Mouse (Mus musculus): ENCODE measurements at regions not wholly inside any gene's neighbourhood (a gene's known extent, or its start where the extent isn't known, plus 50 kb on each side); places are given as distances from the start of the nearest gene placed in this dataset.

- no peak for ATAC-seq
- H3K36me3 ChIP-seq (ENCODE audit: insufficient read depth), result no peaks in the 10 kb centered on the region
- no peaks in the 10 kb centered on the region for H3K9me3 ChIP-seq (ENCODE audit: low read length)
- no peaks in the 10 kb centered on the region for H3K4me1 ChIP-seq (ENCODE audit: insufficient read depth)
- no peak for TF ChIP-seq CTCF (IDR thresholded peaks at IDR 0.05; ENCODE audit: low read depth)
- H3K27ac ChIP-seq (ENCODE audit: low read depth, low read length), result no peak overlapping the region
- DNase-seq, result no peak
- H3K9ac ChIP-seq, result no peak overlapping the region
- H3K4me2 ChIP-seq (ENCODE audit: low read depth), result no peak overlapping the region
- no peaks in the 10 kb centered on the region for H3K27me3 ChIP-seq (ENCODE audit: insufficient read depth, low read length)
- no peak overlapping the region for H3K4me3 ChIP-seq (ENCODE audit: low read depth, low read length)
- WGBS, result 75% methylated on average over 6 of the region's 6 CpGs
These were observed 220.9 kb downstream of the Arpp21 start for GRCm38 (mm10) chr9:112014796-112015195.

- 41% methylated on average over 4 of the region's 4 CpGs for WGBS
- H3K4me1 ChIP-seq (ENCODE audit: insufficient read depth), result no peaks in the 10 kb centered on the region
- no peaks in the 10 kb centered on the region for H3K36me3 ChIP-seq (ENCODE audit: insufficient read depth)
- no peak overlapping the region for H3K27ac ChIP-seq (ENCODE audit: low read depth, low read length)
- H3K27me3 ChIP-seq (ENCODE audit: insufficient read depth, low read length), result no peaks in the 10 kb centered on the region
- H3K9ac ChIP-seq, result no peak overlapping the region
- no peak overlapping the region for H3K4me3 ChIP-seq (ENCODE audit: low read depth, low read length)
- ATAC-seq (no peak), DNase-seq (no peak)
- no peak for TF ChIP-seq CTCF (IDR thresholded peaks at IDR 0.05; ENCODE audit: low read depth)
- no peaks in the 10 kb centered on the region for H3K9me3 ChIP-seq (ENCODE audit: low read length)
- no peak overlapping the region for H3K4me2 ChIP-seq (ENCODE audit: low read depth)
These were observed 241.3 kb downstream of the Arpp21 start for GRCm38 (mm10) chr9:111994401-111994800.

GRCm38 (mm10) chr9:111993844-111994243 lies 241.9 kb downstream of the Arpp21 start:
- H3K27me3 ChIP-seq (ENCODE audit: insufficient read depth, low read length), result no peaks in the 10 kb centered on the region
- H3K4me3 ChIP-seq (ENCODE audit: low read depth, low read length), result no peak overlapping the region
- no peak for TF ChIP-seq CTCF (IDR thresholded peaks at IDR 0.05; ENCODE audit: low read depth)
- H3K4me2 ChIP-seq (ENCODE audit: low read depth), result no peak overlapping the region
- H3K27ac ChIP-seq (ENCODE audit: low read depth, low read length), result no peak overlapping the region
- DNase-seq, result no peak
- no peaks in the 10 kb centered on the region for H3K4me1 ChIP-seq (ENCODE audit: insufficient read depth)
- H3K9ac ChIP-seq, result no peak overlapping the region
- WGBS, result 26% methylated on average over 4 of the region's 4 CpGs
- H3K36me3 ChIP-seq (ENCODE audit: insufficient read depth), result no peaks in the 10 kb centered on the region
- ATAC-seq, result no peak
- no peaks in the 10 kb centered on the region for H3K9me3 ChIP-seq (ENCODE audit: low read length)

GRCm38 (mm10) chr9:111990060-111990459 lies 245.7 kb downstream of the Arpp21 start:
- 88% methylated on average over 3 of the region's 3 CpGs for WGBS
- Histone ChIP-seq H3K27me3 (ENCODE audit: insufficient read depth, low read length) (no peaks in the 10 kb centered on the region), H3K27ac (ENCODE audit: low read depth, low read length) (no peak overlapping the region), H3K36me3 (ENCODE audit: insufficient read depth) (no peaks in the 10 kb centered on the region), H3K4me3 (ENCODE audit: low read depth, low read length) (no peak overlapping the region), H3K4me1 (ENCODE audit: insufficient read depth) (no peaks in the 10 kb centered on the region), H3K9me3 (ENCODE audit: low read length) (no peaks in the 10 kb centered on the region), H3K4me2 (ENCODE audit: low read depth) (no peak overlapping the region), H3K9ac (no peak overlapping the region)
- no peak for TF ChIP-seq CTCF (IDR thresholded peaks at IDR 0.05; ENCODE audit: low read depth)
- ATAC-seq (no peak), DNase-seq (no peak)

- H3K4me1 ChIP-seq (ENCODE audit: insufficient read depth), result no peaks in the 10 kb centered on the region
- no peaks in the 10 kb centered on the region for H3K9me3 ChIP-seq (ENCODE audit: low read length)
- 63% methylated on average over 5 of the region's 5 CpGs for WGBS
- no peak overlapping the region for H3K4me2 ChIP-seq (ENCODE audit: low read depth)
- ATAC-seq (no peak), DNase-seq (no peak)
- no peak overlapping the region for H3K9ac ChIP-seq
- H3K4me3 ChIP-seq (ENCODE audit: low read depth, low read length), result no peak overlapping the region
- no peak overlapping the region for H3K27ac ChIP-seq (ENCODE audit: low read depth, low read length)
- no peaks in the 10 kb centered on the region for H3K36me3 ChIP-seq (ENCODE audit: insufficient read depth)
- no peaks in the 10 kb centered on the region for H3K27me3 ChIP-seq (ENCODE audit: insufficient read depth, low read length)
- TF ChIP-seq CTCF (IDR thresholded peaks at IDR 0.05; ENCODE audit: low read depth), result no peak
These were observed 272.2 kb downstream of the Arpp21 start for GRCm38 (mm10) chr9:111963405-111964037.

GRCm38 (mm10) chr9:111957799-111958198 lies 267.7 kb upstream of the Stac start:
- H3K27me3 ChIP-seq (ENCODE audit: insufficient read depth, low read length), result no peaks in the 10 kb centered on the region
- 52% methylated on average over 2 of the region's 2 CpGs for WGBS
- peak; percentile 70 for TF ChIP-seq CTCF (IDR thresholded peaks at IDR 0.05; ENCODE audit: low read depth)

GRCm38 (mm10) chr9:111939271-111940067 lies 249.3 kb upstream of the Stac start:
- no peak overlapping the region for H3K4me3 ChIP-seq (ENCODE audit: low read depth, low read length)
- DNase-seq (peak; percentile 80), ATAC-seq (peak; percentile 59)
- no peaks in the 10 kb centered on the region for H3K4me1 ChIP-seq (ENCODE audit: insufficient read depth)
- H3K27ac ChIP-seq (ENCODE audit: low read depth, low read length), result no peak overlapping the region
- 45% methylated on average over 8 of the region's 8 CpGs for WGBS
- peak; percentile 82 for TF ChIP-seq CTCF (IDR thresholded peaks at IDR 0.05; ENCODE audit: low read depth)
- H3K9me3 ChIP-seq (ENCODE audit: low read length), result no peaks in the 10 kb centered on the region
- no peak overlapping the region for H3K9ac ChIP-seq
- H3K4me2 ChIP-seq (ENCODE audit: low read depth), result no peak overlapping the region
- H3K36me3 ChIP-seq (ENCODE audit: insufficient read depth), result no peaks in the 10 kb centered on the region
- H3K27me3 ChIP-seq (ENCODE audit: insufficient read depth, low read length), result no peaks in the 10 kb centered on the region

More at GRCm38 (mm10) chr9:111957799-111958198, 267.7 kb upstream of the Stac start:
- no peaks in the 10 kb centered on the region for H3K36me3 ChIP-seq (ENCODE audit: insufficient read depth)
- no peaks in the 10 kb centered on the region for H3K4me1 ChIP-seq (ENCODE audit: insufficient read depth)
- no peak overlapping the region for H3K4me2 ChIP-seq (ENCODE audit: low read depth)
- no peaks in the 10 kb centered on the region for H3K9me3 ChIP-seq (ENCODE audit: low read length)
- H3K4me3 ChIP-seq (ENCODE audit: low read depth, low read length), result no peak overlapping the region
- H3K9ac ChIP-seq, result no peak overlapping the region
- ATAC-seq, result no peak
- H3K27ac ChIP-seq (ENCODE audit: low read depth, low read length), result no peak overlapping the region
- peak; percentile 23 for DNase-seq

All from forebrain, postnatal 0 days (tissue).